Mouse (Mus musculus): ENCODE results near the gene Fam163a. TPM values are rescaled to one million over a fixed set of nuclear protein-coding genes. Genes with fewer than 3 reads are reported as not detected.

Gene Fam163a
- polyA plus RNA-seq, 1 experiment = not detected

DNA sequence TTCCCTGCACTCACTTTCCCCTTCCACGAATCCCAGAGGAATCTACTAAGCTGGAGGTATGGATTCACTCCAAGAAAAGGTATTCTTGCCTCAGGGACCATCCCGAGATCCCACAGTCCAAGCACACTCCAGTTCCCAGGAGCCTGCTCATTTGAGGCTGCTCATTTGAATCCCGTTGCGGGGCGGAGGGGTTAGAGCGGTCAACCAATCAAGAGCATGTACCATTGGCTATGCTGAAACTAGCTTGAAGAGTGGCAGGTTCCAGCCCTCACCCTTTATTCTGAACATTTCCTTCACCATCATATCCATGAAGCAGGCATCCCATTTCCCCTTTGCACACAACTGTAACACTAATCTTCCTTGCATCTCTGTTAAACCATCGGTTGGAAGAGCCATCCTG lies 92.7 kb downstream of the Fam163a start:
- TF ChIP-seq GATA1 (IDR thresholded peaks at IDR 0.05; ENCODE audit: low read length) = no peak

DNA sequence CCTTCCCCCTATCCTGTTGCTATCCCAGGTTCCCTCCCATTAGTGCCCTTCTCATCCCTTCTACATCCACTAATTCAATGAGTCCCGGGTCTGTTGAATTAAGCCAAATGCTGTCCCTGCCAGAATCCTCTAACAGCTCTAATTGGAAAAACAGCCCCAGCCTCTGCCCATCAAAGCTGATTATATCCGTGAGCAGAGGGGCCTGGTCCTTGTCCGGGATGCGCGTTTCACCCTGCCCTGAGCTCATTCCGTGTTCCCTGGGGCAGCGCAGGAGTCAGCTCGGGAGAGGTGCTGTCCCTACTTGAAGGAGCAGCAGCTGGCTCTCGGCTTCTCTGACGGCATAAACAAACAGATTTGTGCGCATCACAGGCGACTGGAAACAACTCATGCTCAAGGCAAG lies 93.1 kb downstream of the Fam163a start:
- no peak for TF ChIP-seq GATA1 (IDR thresholded peaks at IDR 0.05; ENCODE audit: low read length)

DNA sequence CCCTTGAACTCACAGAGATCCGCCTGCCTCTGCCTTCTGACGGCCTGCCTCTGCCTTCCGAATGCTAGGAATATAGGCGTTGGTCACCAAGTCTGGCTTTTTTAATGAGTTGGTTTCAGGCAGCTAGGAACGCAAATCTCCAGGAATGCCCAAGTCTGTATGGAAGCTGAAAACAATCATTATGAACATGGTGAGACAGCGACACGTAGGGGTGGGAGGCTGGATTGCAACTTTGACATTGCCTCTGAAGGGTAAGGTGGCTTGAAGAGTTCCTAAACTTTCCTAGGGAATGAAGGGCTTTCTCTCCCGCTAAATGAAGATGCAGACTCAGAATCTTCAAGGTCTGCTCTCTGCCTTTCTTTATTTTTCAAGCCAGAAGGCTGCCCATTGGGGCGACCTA lies 93.7 kb downstream of the Fam163a start:
- no peak for TF ChIP-seq GATA1 (IDR thresholded peaks at IDR 0.05; ENCODE audit: low read length)

DNA sequence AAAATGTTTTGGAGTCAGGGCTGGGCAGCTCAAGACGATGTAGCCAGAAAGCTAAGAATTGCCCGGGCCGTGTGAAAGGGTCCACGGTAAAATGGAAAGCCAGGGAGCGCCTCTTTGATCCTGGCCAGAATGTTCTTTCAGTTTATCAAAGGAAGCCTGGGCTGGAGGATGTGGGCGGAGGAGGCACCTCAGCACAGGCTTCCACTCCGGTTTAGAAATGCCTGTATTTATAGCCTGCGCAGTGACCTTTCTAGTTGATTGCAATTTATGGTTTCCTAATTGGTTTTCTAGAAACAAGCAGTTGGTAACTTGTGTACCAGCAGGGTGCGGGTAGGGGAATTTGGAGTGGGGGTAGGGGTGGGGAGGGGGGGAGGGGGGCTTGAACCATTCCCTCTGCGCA lies 96.4 kb downstream of the Fam163a start:
- no peak for TF ChIP-seq GATA1 (IDR thresholded peaks at IDR 0.05; ENCODE audit: low read length)

DNA sequence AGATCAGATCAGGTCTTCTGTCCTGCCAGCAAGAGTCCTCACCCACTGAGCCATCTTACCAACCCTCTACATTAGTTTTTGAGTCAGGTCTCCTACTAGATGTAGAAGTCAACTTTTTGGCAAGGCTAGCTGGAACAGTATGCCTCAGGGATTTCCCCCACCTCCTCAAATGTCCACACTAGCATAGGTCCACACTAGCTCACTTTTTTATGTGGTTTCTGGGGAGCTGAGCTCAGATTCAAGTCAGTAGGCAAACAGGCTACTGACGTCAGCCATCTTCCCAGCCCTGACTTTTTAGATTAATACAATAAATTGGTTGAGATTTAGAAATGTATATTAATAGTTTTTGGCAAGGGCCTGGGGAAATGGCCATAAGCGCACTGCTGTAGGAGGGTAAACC lies 97.4 kb downstream of the Fam163a start:
- TF ChIP-seq GATA1 (IDR thresholded peaks at IDR 0.05; ENCODE audit: low read length) = no peak

DNA sequence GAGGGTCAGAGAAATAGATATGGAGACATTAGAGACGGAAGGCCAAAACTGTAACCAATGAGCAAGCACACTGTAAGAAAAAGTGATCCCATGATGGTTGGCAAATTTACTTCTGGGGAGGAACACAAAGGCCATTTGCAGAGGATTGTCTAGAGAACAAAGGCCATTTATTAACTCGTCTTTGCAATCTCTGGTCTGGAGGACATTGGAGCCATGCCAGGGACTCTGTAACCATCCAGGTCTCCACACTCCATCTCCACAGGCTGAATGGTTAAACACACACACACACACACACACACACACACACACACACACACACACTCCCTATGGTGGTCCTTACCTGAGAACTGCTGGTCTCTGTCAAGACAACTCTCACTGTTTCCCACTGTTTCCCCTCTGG lies 99.4 kb downstream of the Fam163a start:
- no peak for TF ChIP-seq GATA1 (IDR thresholded peaks at IDR 0.05; ENCODE audit: low read length)

DNA sequence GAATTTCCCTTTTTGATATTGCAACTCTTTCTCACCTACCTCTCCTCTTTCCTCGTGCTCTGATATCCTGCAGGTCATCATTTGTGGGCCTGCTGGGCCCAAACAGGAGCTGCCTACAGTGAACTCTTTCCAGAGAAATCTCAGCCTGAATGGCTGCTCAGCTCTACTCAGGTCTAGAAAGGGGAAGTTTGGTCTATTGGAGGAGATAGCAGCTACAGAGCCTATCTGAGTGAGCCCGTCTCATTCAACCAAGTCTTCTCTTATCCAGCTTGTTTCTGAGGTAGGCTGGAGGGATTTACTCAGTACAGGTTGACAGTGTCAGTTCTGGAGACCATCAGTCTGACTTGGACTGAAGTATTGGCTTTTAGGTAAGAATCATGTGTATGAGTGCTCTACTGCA lies 101.1 kb downstream of the Fam163a start:
- no peak for TF ChIP-seq GATA1 (IDR thresholded peaks at IDR 0.05; ENCODE audit: low read length)

DNA sequence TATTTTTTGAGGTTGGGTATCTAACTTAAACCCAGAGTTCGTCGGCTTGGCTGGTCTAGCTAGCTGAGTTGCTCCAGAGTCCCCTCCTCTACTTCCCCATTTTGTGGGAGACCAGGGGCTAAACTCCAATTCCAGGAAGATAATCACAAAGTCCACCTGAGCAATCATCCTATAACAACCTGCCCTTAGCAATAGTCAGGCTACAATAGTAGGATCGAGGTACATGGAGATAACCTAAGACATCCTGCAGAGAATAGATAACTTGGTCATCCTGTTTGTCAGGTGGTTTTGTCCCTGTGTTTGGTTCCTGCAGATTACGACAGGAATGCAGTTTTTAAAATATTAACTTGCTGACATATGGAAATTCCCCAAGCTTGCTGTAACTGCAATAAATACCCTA lies 113.0 kb downstream of the Fam163a start:
- peak; percentile 79 for TF ChIP-seq GATA1 (IDR thresholded peaks at IDR 0.05; ENCODE audit: low read length)

DNA sequence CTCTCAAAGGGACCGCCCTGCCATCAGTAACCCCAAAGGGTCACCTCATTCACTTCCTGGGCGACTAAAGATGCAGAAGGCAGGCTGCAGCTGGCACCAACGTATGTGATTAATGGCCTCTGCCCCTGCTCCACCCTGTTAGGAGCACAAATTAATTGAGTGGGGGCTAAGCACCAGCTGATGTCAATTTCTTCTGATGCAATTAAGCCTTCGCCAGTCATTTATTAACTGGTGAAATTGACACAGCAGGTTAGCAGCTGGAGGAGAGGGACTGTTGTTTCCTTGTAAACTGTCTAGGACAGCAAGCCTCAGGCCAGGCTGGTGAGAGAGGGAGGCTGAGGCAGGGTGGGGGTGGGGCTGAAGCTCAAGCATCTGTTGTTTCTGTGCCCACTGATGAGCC lies 114.8 kb downstream of the Fam163a start:
- no peak for TF ChIP-seq GATA1 (IDR thresholded peaks at IDR 0.05; ENCODE audit: low read length)

DNA sequence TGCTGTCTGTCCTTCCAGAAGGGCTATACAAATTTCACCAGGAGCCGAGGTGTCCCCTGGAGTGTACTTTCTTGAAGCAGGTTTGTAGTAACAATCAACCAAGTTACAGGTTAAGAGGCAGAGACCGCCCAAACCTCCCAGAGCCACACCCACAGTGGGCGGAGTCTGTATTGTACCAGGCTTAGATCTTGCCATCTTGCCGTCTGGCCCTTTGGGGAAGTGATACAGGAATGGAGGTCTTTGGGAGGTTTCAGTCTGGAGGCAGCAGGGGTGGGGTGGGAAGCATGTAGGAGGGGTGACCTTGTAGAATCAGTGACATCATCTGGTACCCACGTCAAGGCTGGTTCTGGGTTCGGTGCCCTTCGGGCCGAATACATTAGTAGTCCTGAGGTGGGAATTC lies 115.3 kb downstream of the Fam163a start:
- TF ChIP-seq GATA1 (IDR thresholded peaks at IDR 0.05; ENCODE audit: low read length) = no peak

DNA sequence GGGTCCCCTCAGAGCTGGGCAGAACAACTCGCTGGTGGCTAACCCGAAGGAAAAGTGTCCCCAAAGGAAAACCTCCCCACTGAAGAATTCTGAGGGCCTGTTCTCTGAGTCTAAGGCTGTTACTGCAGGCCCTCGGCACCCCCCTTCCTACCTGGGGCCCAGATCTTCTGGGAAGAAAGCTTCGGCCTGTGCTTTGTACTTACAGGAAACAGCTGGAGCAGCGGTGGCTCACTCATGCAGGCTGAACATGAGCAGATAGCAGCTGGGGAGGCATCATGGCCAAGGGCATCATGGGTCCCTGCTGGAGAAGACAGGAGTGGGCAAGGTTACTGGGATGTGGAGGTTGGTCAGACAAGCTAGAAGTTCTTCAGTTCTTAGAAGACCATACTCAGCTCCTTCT lies 117.2 kb downstream of the Fam163a start:
- TF ChIP-seq GATA1 (IDR thresholded peaks at IDR 0.05; ENCODE audit: low read length) = no peak

DNA sequence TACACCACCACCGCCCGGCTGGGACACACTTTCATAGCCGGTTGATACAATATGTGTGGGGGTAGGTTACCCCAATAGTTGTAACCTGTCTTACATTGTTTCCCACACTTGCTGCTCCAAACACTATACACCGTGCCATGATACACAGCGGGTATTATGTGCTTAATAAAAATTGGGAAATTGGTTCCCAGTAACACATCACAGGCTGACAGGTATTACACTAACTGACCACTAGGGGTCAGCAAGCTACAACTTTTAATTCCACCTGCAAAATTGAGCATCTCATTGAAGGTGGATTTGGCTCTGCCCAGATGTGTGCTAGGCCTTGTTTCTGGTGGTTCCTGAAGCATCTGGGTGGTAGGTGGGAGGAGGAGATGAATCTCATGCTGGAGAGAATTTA lies 119.1 kb downstream of the Fam163a start:
- no peak for TF ChIP-seq GATA1 (IDR thresholded peaks at IDR 0.05; ENCODE audit: low read length)

DNA sequence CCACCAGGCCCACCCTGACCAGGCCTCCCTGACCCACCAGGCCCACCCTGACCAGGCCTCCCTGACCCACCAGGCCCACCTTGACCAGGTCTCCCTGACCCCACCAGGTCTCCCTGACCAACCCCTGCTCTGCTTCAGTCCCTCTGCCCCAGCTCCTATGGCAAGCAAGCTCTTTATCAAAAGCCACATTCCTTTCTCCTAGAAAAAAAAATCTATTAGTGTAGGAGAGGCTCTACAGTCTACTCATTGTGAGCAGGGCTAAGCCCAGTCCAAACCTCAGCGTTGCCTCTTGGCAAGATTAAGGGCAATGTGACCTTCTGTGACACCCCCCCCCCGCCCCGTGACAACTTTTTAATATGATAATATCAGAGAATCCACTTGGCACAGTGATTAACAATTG lies 120.2 kb downstream of the Fam163a start:
- TF ChIP-seq GATA1 (IDR thresholded peaks at IDR 0.05; ENCODE audit: low read length) = no peak

DNA sequence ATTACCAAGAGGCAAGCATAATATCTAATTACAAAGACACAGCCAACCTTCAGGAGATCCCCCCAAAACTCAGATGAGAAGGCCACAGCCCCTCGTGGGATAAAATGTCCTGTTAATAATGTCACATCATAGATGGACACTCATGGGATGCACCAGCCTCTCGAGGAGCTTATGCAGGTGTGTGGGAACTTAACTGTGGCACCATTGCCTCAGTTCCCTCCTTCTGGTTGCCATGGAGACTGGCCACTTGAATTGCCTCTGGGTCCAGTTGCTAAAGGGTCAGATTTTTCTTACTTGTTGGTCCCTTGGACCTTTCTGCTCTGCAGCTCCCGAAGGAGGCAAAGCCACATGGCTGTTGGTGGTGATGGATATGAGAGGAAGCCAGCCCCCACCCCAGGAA lies 127.2 kb downstream of the Fam163a start:
- no peak for TF ChIP-seq GATA1 (IDR thresholded peaks at IDR 0.05; ENCODE audit: low read length)

DNA sequence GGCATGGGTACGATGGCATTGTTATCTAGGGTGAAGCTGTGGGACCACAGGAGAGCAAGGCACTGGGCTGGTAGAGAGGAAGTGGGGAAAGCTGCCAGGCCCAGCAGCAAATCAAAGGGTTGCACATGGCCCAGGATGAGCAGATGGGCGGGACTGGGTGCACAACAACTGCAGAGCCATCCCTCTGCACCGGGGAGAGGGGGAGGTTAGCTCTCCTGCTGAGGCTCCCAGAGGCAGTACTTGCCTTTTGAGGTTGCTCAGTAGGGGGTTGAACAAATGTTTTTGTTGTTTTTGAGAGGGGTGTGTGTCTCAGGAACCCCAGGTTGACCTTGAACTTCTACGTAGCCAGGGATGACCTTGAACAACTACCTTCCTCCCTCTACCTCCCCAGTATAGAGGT lies 128.4 kb downstream of the Fam163a start:
- TF ChIP-seq GATA1 (IDR thresholded peaks at IDR 0.05; ENCODE audit: low read length) = no peak

DNA sequence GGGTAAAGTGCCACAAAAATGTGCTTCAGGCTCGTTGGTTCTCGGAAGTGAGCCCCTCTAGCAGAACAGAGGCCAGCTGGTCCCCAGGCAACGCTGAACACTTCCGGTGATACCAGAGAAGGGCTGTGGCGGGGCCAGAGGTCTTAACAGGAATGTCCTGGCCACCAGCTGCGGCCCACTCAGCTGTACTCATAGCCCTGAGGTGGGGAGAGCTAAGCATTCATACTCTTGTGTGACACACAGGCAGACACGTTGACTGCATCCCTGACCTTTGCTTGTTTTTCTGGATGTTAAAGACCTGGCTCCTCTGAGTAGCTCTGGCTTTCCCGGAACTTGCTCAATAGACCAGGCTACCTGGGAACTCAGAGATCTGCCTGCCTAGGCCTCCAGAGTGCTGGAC lies 130.3 kb downstream of the Fam163a start:
- no peak for TF ChIP-seq GATA1 (IDR thresholded peaks at IDR 0.05; ENCODE audit: low read length)

DNA sequence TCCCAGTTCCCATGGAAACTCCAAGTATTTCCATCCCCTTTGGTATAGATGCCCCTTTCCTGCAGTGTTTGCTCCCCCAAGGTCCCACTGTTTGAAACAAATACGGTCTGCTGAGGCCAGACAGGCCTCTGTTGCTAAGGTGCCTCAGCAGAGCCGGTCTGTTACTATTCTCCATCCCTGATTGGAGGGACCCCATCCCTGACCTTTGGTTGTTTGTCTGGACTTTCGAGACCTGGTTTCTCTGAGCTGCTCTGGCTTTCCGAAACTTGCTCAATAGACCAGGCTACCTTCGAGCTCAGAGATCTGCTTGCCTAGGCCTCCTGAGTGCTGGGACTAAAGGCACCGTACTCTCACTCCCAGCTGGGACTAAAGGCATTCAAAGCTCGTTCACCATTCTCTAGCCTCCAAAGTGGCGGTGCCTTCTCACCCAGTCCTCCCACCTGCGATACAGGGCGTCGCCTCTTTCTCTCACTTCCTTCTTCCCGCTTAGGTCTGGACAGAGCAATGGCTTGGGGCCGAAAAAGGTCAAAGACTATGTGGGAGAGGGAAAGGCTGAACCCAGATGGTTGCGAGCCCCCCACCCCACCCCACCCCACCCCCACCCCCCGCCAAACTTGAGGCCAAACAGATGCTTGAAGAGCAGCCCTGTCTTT lies 131.5 kb downstream of the Fam163a start:
- TF ChIP-seq GATA1 (IDR thresholded peaks at IDR 0.05; ENCODE audit: low read length) = no peak

DNA sequence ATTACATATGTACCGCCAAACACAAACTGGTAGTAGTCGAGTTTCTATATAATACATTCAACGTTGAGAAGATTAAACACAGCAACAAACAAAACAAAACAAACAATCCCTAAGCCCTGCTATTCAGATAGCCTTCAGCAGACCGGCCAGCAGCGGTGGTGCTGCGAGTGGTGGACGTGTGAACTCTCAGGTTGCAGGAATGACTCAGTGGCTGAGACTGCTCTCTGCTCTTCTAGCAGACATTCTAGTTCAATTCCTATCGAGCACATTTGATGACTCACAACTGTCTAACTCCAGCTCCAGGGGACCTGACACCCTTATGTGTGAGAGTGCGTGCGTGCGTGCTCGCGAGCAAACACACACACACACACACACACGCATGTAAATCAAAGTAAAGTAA lies 134.7 kb downstream of the Fam163a start:
- TF ChIP-seq GATA1 (IDR thresholded peaks at IDR 0.05; ENCODE audit: low read length) = no peak
